Mouse (Mus musculus) right cerebral cortex, postnatal 4 days (tissue): ENCODE results near the gene Vav3.

Source experiments
- DNase-seq: peaks from one replicate; pipeline ENCODE4 v3.0.0-alpha.2; 2022

Vav3 gene

DNA sequence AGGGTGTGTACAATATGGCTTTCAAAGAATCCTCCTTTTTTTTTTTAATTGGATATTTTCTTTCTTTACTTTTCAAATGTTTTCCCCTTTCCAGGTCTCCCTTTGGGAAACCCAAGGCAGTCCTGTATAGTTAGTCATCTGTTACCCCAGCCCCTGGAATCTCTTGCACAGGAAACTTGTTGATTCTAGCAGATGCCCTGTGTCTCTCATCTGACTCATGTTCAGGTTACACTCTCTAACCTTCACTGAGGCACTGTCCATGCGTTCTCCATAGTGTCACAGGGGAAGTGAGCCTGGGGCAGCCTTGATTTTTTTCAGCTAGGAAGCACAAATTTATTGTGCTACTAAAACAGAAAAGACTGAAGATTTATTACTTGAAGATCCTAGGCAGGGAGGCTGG is 262.3 kb downstream of the Vav3 start:
- no peak for DNase-seq

DNA sequence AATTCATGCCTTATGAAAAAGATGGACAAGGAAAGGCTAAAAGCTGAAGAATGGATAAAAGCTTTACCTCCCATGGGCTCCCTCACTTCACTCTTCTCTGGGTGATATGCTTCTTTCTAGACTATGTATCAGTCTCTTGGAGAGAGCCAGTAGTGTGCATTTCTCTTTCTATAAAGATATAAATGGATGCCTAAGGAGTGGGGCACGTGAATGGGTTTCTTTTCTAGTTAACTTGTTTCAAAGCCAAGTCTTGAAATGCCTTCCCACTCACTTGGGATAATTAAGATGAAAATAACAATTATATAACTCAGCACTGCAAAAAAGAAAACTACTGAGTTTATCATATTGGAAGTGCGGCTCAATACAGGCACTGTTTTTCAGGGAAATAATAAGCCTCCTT is 265.7 kb downstream of the Vav3 start:
- DNase-seq, result no peak

DNA sequence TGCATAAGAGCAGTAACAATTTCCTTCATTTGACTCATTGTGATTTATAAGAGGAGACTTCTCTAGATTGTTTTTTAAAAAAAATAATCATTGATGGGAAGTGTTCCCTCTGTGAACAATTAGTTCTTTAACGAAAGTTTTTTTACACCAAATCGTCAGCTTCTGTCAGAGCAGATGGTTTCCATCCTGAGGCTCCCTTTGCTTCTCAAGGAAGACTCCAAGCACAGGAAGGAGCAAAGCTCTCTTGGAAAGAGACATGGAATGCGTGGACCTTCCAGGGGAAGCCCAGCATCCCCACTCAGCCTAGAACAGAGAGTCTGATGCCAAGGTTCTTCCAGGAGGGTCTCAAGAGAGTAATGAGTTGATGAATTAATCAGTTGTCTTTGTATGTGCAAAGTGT is 281.3 kb downstream of the Vav3 start:
- DNase-seq, result no peak

DNA sequence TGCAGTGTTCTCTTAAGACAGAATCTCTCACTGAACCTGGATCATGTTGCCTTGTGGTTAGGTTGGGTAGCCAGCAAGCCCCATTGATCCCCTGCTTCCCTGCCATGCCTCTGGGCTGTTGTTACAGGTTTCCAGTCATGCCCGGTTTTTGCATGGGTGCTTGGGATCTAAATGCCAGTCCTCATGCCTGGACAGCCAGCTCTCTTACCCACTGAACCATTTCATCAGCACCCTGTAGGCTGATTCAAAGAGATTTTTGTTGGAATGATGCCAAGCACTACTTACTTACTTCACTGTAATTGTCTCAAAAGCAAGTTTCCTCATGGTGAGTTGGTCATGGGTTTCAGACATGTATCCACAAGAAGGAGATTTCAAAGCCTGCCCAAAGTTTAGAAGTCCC is 281.9 kb downstream of the Vav3 start:
- DNase-seq, result no peak

DNA sequence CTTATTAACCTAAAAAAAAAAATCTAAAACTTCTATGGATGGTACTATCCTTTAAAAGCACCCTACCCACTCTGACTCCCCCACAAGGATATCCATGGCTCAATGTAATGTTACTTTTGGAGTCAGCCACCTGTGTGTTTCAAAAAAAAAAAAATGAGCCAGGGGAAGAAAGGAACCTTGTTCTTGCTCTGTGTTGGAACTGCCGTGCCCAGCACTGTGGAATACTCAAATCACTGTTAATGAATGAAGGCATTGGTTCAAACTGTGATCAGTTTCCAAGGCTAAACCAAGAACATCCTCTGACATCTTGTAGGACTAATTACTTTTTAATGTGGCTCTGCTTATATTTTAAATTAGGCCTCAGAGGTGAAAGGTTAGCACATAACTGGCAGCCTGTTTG is 282.4 kb downstream of the Vav3 start:
- no peak for DNase-seq

DNA sequence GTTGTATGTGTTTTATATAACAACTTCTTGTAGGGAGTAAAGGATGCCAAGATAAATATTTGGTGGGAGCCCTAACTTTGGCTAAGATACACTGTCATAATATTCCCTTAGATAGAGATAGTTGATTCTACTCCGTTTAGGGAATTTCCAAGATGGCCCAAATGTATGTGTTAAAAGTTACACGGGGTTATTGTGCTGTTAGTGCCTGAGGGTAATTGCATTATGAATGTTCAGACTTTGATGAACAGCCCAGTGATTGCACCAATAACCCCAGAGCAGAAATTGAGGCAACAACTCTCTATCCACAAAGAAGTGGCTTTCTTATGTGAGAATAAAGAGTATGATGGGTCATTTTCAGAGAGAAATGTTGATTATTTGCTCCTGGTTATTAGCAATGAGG is 283.3 kb downstream of the Vav3 start:
- DNase-seq, result no peak

DNA sequence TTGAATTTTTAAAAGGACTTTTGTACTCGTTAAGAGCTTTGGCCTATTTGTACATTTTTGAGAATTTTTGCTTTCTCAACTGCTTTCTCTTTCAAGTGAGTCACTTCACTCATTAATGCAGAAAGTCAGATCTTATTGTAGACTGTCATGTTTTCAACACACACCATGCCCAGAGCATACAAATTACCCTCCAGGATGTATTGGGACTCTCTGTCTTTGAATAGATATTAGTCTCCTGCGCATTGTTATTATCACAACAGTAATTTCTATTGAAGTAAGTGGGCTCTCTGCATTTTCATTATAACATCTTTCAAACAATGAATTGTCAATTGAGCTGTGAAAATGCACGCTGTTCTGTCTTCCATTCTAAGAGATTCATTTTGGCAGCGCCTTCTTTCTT is 295.6 kb downstream of the Vav3 start:
- no peak for DNase-seq

DNA sequence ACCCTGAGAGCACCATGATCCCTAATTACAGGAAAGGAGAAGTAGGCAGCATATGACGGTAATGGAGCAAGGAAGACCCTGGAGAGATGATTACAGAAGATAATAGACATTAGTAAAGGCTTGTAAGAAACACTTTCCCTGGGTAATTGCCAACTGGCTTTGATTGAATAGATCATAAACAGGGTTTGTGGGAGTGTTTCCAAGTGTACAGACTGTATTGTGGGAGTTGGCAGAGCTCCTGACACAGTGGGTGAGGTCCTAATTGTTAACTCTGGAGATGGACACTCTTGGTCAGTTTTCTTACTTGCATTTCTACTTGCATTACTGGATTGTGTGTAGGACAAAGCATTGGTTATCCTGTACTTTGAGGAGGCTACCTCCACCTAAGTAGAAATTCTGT is 298.9 kb downstream of the Vav3 start:
- no peak for DNase-seq

DNA sequence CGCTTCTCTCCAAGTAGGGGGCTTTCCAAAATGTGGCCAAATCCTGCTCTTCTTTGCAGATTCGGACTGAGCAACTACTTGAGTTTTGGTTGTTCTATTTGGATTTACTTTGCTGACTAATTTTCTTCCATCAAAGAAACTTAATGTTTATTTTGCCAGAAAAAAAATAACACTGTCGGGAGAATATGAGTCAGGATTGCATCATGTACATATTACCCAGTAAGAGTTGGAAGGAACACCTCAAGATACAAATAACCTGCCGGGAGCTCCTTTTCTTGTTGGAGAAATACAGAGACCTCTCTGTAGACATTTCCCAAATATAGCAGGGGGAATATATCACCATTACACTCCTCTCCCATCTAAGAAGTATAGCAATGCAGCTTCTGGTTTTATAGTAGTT is 300.3 kb downstream of the Vav3 start:
- DNase-seq, result no peak

DNA sequence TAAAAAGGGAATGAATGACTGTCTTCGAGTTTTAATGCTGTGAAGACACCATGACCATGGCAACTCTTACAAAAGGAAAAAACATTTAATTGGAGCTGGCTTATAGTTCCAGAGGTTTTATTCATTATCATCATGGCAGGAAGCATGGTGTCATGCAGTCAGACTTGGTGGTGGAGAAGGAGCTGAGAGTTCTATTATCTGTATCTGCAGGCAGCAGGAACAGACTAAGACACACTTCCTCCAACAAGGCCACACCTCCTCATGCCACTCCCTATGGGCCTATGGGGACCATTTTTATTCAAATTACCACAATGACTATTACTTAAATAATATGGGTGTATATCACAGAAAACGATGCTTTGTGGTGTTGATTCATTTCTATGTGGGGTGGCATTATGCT is 307.8 kb downstream of the Vav3 start:
- no peak for DNase-seq

DNA sequence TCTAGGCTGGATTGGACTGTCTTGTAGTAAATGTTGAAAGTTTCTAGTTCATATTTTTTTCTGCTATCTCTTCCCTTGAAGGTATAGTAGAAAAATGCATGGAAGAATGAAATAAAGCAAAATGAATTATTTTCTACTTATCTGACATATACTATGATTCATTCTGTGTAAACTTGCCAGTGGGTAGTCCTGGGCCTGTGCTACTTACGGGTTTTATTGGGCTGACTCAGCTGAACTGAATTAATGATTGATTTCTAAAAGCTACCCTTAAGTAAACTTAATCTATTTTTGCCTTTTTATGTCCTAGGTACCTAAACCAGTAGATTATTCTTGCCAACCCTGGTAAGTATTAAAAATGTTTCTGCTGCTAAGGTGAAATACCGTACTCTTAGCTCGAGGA is 311.0 kb downstream of the Vav3 start:
- no peak for DNase-seq

DNA sequence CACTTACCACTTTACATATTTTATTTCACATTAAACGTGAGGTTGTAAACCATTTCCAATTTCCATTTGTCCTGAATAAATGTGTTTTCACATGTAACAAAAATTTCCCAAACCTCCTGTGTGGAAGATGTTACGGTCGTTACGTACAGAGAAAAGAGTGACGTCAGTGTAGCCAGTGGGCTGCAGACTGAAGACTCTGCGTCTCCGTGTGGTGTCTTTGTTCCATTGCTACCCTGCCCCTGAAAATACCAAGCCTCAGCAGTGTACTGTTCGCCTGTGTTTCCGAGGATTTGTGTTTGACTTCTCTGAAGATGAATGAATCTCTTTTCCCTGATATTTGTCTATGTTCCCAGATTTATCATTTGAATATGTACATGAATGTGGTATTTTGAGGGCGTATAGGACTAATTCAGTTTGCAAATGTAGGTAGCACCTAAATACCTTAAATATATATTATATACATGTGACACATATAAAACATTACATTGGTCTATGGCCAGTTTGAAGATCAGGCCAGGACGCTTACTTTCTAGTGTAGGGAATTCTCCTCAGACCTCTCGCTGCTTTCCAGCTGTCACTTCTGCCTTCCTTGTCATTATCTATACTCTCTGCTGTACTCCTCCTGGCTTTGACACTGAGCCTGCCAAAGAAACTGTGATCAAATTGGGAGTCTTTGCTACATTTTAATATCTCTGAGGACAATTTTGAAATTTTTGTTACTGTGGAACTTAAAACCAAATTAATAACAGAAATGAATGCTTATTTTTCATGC is 312.6 kb downstream of the Vav3 start:
- no peak for DNase-seq

DNA sequence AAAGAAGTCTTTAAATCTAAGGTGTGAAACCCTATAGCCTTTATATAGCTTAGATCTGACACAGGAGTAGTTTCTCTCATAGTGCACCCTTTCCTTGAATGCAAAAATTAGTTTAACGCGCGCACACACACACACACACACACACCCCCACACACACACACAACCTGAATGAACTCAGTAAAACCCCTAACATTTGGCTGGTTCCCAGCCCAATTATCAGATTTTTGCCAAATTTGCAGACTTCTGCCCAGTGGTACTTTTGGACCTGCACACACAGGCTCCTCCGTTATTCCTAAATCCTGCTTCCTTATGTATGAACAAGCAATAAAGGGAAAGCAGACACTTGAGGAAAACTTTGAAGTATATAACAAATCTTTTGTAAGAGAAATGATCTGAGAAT is 313.9 kb downstream of the Vav3 start:
- no peak for DNase-seq

DNA sequence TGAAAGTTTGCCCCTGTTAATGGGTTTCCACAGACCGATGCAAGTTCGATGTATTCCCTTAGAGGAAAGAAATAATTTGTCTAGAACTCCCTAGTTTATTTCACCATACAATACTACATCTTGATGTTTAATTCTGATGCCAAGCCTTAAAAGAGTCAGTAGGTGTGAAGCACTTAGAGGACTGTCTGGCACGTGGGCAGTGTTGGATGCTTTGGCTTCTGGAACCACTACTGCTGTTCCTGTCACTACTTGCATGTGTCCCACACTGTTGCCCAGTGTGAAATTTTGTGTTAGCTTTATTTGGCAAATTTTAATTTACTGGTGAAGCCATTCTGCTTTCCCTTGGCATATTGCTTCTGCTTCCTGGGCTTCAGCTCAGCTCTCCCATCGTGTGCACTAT is 331.3 kb downstream of the Vav3 start:
- no peak for DNase-seq

DNA sequence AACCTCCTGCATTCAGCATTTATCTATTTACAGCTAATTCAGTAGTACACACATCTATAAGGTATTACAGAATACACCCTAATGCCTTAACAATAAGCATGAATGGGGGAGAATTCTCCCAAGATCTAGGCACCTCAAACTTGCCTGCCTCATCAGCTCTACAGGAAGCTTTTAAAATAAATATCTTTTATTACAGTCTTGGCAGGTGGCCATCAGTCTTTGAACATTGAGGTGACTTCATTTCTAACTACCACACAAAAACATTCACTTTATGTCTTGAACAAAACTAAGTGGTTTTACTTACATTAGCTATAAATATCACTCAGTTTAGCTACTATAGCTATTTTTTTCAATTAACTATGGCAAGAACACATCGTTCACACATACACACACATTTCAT is 332.5 kb downstream of the Vav3 start:
- no peak for DNase-seq

DNA sequence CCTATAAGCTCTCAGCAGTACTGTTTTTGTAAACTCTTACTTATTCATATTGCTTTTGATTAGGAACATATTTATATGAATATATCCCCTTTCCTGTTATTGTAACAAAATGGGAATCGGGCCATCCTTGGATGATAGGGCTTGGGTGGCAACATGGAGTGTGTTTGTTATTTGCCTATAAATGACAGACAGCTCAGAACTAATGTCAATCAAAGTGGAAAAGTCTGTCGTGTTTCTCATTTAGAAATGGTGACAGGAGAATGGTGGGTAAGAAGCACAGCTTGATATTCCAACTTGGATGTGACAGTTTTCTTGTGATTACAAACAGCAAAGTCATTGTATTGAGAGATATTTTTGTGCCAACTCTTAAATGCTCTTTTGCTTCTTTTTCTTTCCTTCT is 339.8 kb downstream of the Vav3 start:
- DNase-seq, result no peak

DNA sequence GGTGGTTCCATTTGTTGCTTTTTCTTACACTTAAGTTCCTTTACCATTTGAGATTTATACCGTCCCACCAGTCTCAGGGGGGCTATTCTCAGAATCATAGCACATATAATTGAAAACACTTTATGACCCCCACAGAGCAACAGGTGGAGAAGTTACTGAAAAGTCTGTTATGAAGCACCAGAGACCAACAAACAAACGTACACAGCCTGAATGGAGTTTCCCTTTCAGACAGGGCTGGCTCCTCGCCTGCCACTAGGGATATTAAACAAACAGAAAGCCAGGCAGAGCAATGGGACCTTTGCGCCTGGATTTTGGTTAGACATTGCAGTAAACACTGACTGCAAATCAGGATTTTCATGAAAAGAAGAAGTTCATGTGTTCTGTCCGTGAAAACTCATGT is 341.4 kb downstream of the Vav3 start:
- DNase-seq, result no peak

DNA sequence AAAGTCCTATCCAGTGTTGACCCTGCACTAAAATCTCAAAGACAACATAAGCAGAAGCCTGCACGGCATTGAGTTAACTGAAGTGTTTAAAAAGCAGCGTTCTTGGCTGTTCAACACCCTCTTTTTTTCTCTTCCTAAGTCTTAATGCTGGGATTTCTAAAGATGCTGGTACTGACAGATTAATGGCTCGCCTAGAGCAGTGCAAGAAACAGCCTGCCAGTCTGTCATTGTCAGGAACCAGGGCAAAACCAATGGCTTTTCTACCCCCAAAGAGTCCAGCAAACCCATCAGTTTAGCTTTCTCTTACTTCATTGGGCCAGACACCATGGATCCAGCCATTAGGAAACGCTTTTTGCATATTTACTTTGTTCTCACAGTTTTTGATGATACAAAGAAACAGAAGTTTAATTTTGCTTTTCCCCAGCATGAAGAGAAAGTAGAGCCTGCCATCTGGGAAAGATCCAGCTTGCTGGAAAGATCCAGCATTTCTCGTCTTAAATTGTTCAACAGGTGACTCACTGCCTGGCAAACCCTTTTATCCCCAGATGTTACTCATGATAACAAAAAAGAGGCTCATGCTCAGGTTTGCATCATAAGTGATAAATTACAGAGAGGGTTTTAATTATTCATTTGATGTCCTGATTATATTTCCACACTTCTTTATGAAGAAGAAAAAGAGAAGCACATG is 343.3 kb downstream of the Vav3 start:
- DNase-seq, result no peak

DNA sequence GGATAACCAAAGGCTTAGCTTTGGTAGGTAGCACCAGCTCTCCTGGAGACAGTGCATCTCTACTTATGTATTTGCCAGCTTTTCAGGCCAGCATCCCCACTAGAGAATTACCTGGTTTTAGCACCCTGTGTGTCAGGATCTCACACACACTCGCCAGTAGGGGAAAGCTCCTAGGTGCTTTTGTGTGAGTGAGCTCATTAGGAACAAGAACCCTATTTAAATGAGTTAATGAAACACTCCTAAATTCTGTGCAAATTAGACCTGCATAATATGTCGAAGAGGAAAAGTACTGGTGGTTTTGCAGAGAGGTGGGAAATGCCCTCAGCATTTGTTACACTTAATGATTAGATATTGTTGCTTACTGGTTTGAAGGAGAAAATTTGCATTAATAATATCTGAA is 350.1 kb downstream of the Vav3 start:
- no peak for DNase-seq

DNA sequence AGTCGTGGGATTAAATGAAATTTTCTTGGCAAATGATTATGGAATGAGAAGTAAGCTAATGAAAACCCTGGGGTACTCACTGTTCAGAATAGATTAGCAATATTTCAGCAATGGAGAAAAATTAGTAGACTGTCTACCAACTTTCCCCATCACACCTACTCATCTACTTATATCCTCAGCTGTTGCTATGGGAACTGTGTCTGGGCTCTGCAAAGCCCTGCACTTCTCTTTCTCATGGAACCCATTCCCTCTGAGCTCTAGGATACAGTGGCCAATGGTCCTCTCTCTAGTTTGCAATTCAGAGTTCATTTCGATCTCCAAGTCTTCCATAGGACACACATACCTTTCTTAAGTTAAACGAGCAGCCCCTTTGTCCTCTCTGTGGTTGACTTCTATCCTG is 352.2 kb downstream of the Vav3 start:
- DNase-seq, result no peak

DNA sequence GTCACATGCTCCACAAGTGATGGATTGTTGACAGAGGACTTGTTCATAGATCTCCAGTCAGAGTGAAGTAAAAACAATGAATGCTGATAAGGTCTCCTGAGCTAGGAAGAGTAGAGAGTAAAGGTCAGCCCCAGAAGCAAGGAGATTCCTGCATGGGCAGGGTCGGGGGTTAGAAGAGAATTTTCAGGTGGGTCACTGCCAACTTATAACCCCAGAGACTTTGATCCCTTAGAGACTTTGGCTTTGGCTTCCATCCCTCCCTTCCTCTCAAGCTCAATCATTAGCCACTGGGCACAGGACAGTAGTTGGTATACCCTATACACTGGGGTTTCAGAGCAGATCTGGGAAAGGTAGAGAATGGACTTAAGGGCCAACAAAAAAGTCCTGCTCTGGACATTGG is 360.8 kb downstream of the Vav3 start:
- no peak for DNase-seq

DNA sequence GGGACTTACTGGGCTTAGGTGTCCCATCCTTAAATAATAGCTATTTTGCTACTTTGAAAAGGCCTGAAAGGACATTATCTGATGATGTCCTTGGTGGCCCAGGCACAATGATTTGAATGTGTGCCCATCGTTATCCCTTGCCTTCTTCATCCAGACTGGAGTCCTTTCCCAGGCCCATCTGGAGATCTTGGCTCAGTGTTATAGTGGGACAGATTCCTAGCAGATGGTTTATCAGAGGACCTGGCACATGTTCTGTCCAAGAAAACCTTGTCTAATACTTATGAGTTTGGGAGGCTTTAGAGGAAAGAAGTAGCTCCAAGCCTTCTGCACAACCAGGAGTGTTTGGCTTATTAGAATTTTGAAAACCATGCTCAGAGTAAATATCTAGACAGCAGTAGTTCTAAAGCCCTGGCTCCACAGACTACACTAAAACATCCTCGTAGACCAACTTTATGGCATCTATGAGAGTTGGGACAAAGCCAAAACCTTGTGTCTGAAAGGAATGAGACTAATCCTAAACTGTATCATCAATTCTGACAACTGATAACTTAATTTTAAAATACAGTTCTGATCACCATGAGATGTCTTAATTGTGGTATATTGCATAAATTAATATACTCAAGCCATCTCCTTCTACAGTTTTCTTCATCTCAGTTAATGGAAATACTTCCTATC is 367.5 kb downstream of the Vav3 start:
- DNase-seq, result no peak

DNA sequence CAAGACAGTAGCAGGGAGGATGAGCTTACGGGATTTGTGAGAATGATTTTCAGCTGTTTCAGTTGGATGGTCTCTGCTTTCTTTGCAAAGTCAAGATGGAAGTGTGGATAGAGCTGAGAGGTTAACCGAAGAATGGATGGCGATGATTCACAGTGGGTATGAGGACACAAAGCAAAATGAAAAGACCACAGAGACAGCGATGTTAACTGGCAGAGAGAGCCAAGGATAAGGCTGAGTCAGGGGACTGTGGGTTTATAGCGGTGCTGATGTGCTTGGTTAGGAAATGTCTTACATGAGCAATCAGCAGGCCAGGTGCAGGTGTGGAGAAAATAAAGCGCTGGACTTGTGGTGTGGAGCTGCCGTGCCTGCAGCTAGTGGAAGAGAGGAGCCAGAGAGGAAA is 371.3 kb downstream of the Vav3 start:
- no peak for DNase-seq

DNA sequence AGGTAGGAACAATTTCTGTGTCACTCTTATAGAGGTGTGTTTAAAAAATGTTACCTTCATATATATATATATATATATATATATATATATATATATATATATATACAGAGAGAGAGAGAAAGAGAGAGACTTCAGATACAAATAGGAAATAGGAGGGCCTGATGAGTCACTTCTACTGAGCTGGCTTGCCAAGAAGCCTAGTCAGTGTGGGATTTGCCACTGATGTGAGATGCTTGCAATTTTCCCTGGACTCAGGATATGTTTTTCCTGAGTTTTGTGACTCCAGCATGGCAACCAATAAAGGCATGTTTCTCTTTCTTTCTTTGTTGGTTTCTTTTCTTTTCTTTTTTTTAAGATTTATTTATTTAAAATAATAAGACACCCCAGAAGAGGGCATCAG is 374.0 kb downstream of the Vav3 start:
- DNase-seq, result no peak
